Comparison of ENCODE assay signal across 8 mouse cellular contexts in genomic region chr1:181445630-181446257, GRCm38 (mm10).
DNase-seq lines count a peak whose midpoint lies in the region; ATAC-seq and TF ChIP-seq lines count a peak whose summit lies in the region.

No protein-coding gene starts in this region.

- no peak overlapping the region for H3K9ac ChIP-seq in forebrain, embryonic 13.5 days
- no peak overlapping the region for H3K9ac ChIP-seq in stomach, postnatal 0 days (ENCODE audit: low read length)

- no peak overlapping the region for H3K4me3 ChIP-seq in forebrain, embryonic 13.5 days
- no peak overlapping the region for H3K4me3 ChIP-seq in forebrain, embryonic 10.5 days
- H3K4me3 ChIP-seq in embryonic facial prominence, embryonic 10.5 days: no peak overlapping the region
- H3K4me3 ChIP-seq in stomach, postnatal 0 days (ENCODE audit: low read depth, low read length): no peak overlapping the region

- peak; percentile 50 for TF ChIP-seq CTCF in stomach, postnatal 0 days (IDR thresholded peaks at IDR 0.05; ENCODE audit: low read depth)

- H3K4me1 ChIP-seq in forebrain, embryonic 13.5 days: peaks cover 18% of the 10 kb centered on the region
- no peaks in the 10 kb centered on the region for H3K4me1 ChIP-seq in forebrain, embryonic 10.5 days
- H3K4me1 ChIP-seq in embryonic facial prominence, embryonic 10.5 days: peaks cover 3% of the 10 kb centered on the region
- no peaks in the 10 kb centered on the region for H3K4me1 ChIP-seq in stomach, postnatal 0 days (replicated peaks; ENCODE audit: control insufficient read depth, insufficient read depth)

- WGBS in forebrain, embryonic 13.5 days: 72% methylated on average over 1 of the region's 1 CpGs
- 77% methylated on average over 1 of the region's 1 CpGs for WGBS in forebrain, embryonic 10.5 days
- 73% methylated on average over 1 of the region's 1 CpGs for whole genome bisulfite sequencing in embryonic facial prominence, embryonic 10.5 days
- 32% methylated on average over 1 of the region's 1 CpGs for WGBS in stomach, postnatal 0 days

- no peaks in the 10 kb centered on the region for H3K36me3 ChIP-seq in forebrain, embryonic 13.5 days (ENCODE audit: poor library complexity, severe bottlenecking)
- H3K36me3 ChIP-seq in forebrain, embryonic 10.5 days (replicated peaks): no peaks in the 10 kb centered on the region
- H3K36me3 ChIP-seq in embryonic facial prominence, embryonic 10.5 days (replicated peaks): no peaks in the 10 kb centered on the region
- H3K36me3 ChIP-seq in stomach, postnatal 0 days (ENCODE audit: control insufficient read depth, insufficient read depth, low read length): no peaks in the 10 kb centered on the region

- H3K9me3 ChIP-seq in forebrain, embryonic 13.5 days (replicated peaks): no peaks in the 10 kb centered on the region
- no peaks in the 10 kb centered on the region for H3K9me3 ChIP-seq in forebrain, embryonic 10.5 days
- H3K9me3 ChIP-seq in embryonic facial prominence, embryonic 10.5 days: no peaks in the 10 kb centered on the region
- no peaks in the 10 kb centered on the region for H3K9me3 ChIP-seq in stomach, postnatal 0 days (ENCODE audit: control insufficient read depth, low read length)

- no peaks in the 10 kb centered on the region for H3K27me3 ChIP-seq in forebrain, embryonic 13.5 days
- no peaks in the 10 kb centered on the region for H3K27me3 ChIP-seq in forebrain, embryonic 10.5 days (ENCODE audit: poor library complexity, severe bottlenecking)
- H3K27me3 ChIP-seq in embryonic facial prominence, embryonic 10.5 days (replicated peaks; ENCODE audit: low read depth, poor library complexity, severe bottlenecking): no peaks in the 10 kb centered on the region
- no peaks in the 10 kb centered on the region for H3K27me3 ChIP-seq in stomach, postnatal 0 days (ENCODE audit: control insufficient read depth, insufficient read depth, low read length)

- peak; percentile 65 for ATAC-seq in forebrain, embryonic 13.5 days
- ATAC-seq in stomach, postnatal 0 days (ENCODE audit: low FRiP score, low TSS enrichment): no peak

- no peak overlapping the region for H3K4me2 ChIP-seq in forebrain, embryonic 13.5 days
- no peak overlapping the region for H3K4me2 ChIP-seq in stomach, postnatal 0 days (replicated peaks; ENCODE audit: low read depth)

- peak overlapping the region; percentile 65 for H3K27ac ChIP-seq in forebrain, embryonic 13.5 days
- no peak overlapping the region for H3K27ac ChIP-seq in forebrain, embryonic 10.5 days
- H3K27ac ChIP-seq in embryonic facial prominence, embryonic 10.5 days (replicated peaks): no peak overlapping the region
- no peak overlapping the region for H3K27ac ChIP-seq in stomach, postnatal 0 days (replicated peaks)

- DNase-seq in forebrain, embryonic 10.5 days (ENCODE audit: extremely low spot score, low spot score): no peak
- peak; percentile 25 for DNase-seq in ovary, postnatal 14 days (ENCODE audit: low spot score)
- no peak for DNase-seq in ovary, postnatal 10 days (ENCODE audit: low spot score)
- DNase-seq in embryonic facial prominence, embryonic 10.5 days (ENCODE audit: low spot score): peak; percentile 23
- DNase-seq in induced T-regulatory cell, adult 2 months (ENCODE audit: low read depth): peak; percentile 16
- no peak for DNase-seq in stomach, postnatal 0 days (ENCODE audit: low spot score)
- no peak for DNase-seq in frontal cortex, postnatal 25 days (ENCODE audit: low spot score in 2 of 2)

- no peak for TF ChIP-seq EP300 in stomach, postnatal 0 days (optimal IDR thresholded peaks at IDR 0.05)

Comparison
In these comparisons a context has a peak if more than half of its experiments do, and no peak if none do; other contexts are left out.
1. DNase-seq: peak in ovary, postnatal 14 days (single experiment), embryonic facial prominence, embryonic 10.5 days (single experiment) and induced T-regulatory cell, adult 2 months (single experiment); none in forebrain, embryonic 10.5 days (single experiment), ovary, postnatal 10 days (single experiment), stomach, postnatal 0 days (single experiment) and frontal cortex, postnatal 25 days (0 of 2).